Mouse (Mus musculus): ENCODE measurements at regions not wholly inside any gene's neighbourhood (a gene's known extent, or its start where the extent isn't known, plus 50 kb on each side); places are given as distances from the start of the nearest gene placed in this dataset.

GRCm38 (mm10) chr9:68072624-68073023 is 232.4 kb downstream of the Vps13c start:
- H3K4me3 ChIP-seq = no peak overlapping the region
- H3K36me3 ChIP-seq = no peaks in the 10 kb centered on the region
- H3K27ac ChIP-seq = no peak overlapping the region
- no peaks in the 10 kb centered on the region for H3K27me3 ChIP-seq (ENCODE audit: insufficient read depth, poor library complexity, severe bottlenecking)
- no peaks in the 10 kb centered on the region for H3K4me1 ChIP-seq
- WGBS = 87% methylated on average over 4 of the region's 4 CpGs
- DNase-seq (ENCODE audit: low spot score) = no peak
- H3K9me3 ChIP-seq = no peaks in the 10 kb centered on the region

- no peak for DNase-seq (ENCODE audit: low spot score)
- 85% methylated on average over 2 of the region's 2 CpGs for WGBS
- Histone ChIP-seq H3K4me3 (no peak overlapping the region), H3K27me3 (ENCODE audit: insufficient read depth, poor library complexity, severe bottlenecking) (no peaks in the 10 kb centered on the region), H3K9me3 (no peaks in the 10 kb centered on the region), H3K27ac (no peak overlapping the region), H3K36me3 (no peaks in the 10 kb centered on the region), H3K4me1 (no peaks in the 10 kb centered on the region)
Observed at GRCm38 (mm10) chr9:68077329-68077728, 237.1 kb downstream of the Vps13c start.

GRCm38 (mm10) chr9:68083341-68083740 is 243.1 kb downstream of the Vps13c start:
- Histone ChIP-seq H3K27ac (no peak overlapping the region), H3K4me3 (no peak overlapping the region), H3K9me3 (no peaks in the 10 kb centered on the region), H3K36me3 (no peaks in the 10 kb centered on the region), H3K4me1 (no peaks in the 10 kb centered on the region), H3K27me3 (ENCODE audit: insufficient read depth, poor library complexity, severe bottlenecking) (no peaks in the 10 kb centered on the region)
- WGBS = 76% methylated on average over 4 of the region's 4 CpGs
- DNase-seq (ENCODE audit: low spot score) = no peak

- no peaks in the 10 kb centered on the region for H3K36me3 ChIP-seq
- 62% methylated on average over 4 of the region's 4 CpGs for WGBS
- DNase-seq (ENCODE audit: low spot score) = no peak
- no peaks in the 10 kb centered on the region for H3K9me3 ChIP-seq
- H3K27ac ChIP-seq = no peak overlapping the region
- no peaks in the 10 kb centered on the region for H3K4me1 ChIP-seq
- H3K4me3 ChIP-seq = no peak overlapping the region
- no peaks in the 10 kb centered on the region for H3K27me3 ChIP-seq (ENCODE audit: insufficient read depth, poor library complexity, severe bottlenecking)
Observed at GRCm38 (mm10) chr9:68084966-68085365, 244.8 kb downstream of the Vps13c start.

GRCm38 (mm10) chr9:68094561-68094960 is 254.4 kb downstream of the Vps13c start:
- H3K27me3 ChIP-seq (ENCODE audit: insufficient read depth, poor library complexity, severe bottlenecking) = no peaks in the 10 kb centered on the region
- 82% methylated on average over 5 of the region's 5 CpGs for WGBS
- no peak overlapping the region for H3K4me3 ChIP-seq
- DNase-seq (ENCODE audit: low spot score) = no peak
- H3K9me3 ChIP-seq = no peaks in the 10 kb centered on the region
- no peak overlapping the region for H3K27ac ChIP-seq
- H3K4me1 ChIP-seq = no peaks in the 10 kb centered on the region
- H3K36me3 ChIP-seq = no peaks in the 10 kb centered on the region

- Histone ChIP-seq H3K4me1 (no peaks in the 10 kb centered on the region), H3K27ac (no peak overlapping the region), H3K36me3 (no peaks in the 10 kb centered on the region), H3K9me3 (no peaks in the 10 kb centered on the region), H3K27me3 (ENCODE audit: insufficient read depth, poor library complexity, severe bottlenecking) (no peaks in the 10 kb centered on the region; the same call in 1 of the 2 replicates), H3K4me3 (no peak overlapping the region)
- 79% methylated on average over 9 of the region's 9 CpGs for WGBS
- no peak for DNase-seq (ENCODE audit: low spot score)
Observed at GRCm38 (mm10) chr9:68109841-68110240, 269.6 kb downstream of the Vps13c start.

DNA sequence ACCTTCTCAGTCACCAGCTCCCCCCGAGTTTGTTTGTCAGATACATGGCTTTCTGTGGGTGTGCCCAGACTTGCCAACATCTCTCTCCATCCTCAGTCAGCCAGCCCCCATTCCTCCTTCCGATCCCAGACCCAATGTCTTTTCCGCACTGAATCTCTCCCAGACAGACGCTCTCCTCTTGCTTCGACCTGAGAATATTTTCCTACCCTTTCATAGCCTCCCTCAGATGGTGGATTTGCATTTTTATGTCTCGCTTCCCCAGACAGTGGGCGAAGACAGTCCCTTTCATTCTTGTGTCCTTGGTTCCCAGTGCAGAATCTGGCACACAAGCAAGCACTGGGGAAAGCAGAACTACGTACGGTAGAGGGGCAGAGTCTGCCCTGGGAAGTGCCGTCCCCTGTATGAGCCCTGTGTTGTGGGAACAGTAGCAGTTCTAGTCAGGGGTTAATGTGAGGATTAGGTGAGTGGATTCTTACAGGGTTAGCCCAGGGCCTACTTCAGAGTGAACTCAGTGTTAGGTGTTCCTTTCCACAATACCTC is 275.0 kb downstream of the Vps13c start:
- Histone ChIP-seq H3K9me3 (no peaks in the 10 kb centered on the region), H3K36me3 (no peaks in the 10 kb centered on the region), H3K4me1 (no peaks in the 10 kb centered on the region), H3K27me3 (ENCODE audit: insufficient read depth, poor library complexity, severe bottlenecking) (no peaks in the 10 kb centered on the region; the same call in 1 of the 2 replicates), H3K27ac (no peak overlapping the region), H3K4me3 (no peak overlapping the region)
- WGBS = 77% methylated on average over 10 of the region's 10 CpGs
- DNase-seq (ENCODE audit: low spot score) = no peak

DNA sequence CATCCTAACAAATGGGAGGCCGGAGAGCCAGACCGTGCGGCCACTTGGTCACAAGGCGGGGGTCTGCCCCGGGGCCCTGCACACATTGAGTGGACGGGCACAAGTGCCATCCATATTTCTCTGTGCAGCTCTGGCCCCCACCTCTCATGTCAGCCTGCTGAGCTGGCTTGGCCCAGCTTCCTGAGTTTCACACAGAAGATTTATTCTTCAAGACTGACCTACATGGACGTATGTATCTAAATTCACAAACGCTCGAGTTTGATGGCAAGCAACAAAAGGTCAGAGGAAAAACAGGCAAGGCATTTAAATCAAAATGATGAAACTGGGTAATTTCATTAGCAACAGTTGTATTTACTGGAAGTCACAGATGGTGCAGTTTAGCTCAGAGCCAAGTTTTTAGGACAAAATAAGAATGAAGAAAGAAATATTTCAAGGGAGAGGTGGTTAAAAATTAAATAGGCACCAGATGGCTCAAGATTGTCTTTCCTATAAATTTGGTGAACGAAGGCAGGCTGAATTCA is 276.1 kb downstream of the Vps13c start:
- 84% methylated on average over 10 of the region's 10 CpGs for WGBS
- no peak for DNase-seq (ENCODE audit: low spot score)
- Histone ChIP-seq H3K9me3 (no peaks in the 10 kb centered on the region), H3K4me1 (no peaks in the 10 kb centered on the region), H3K27ac (no peak overlapping the region), H3K4me3 (no peak overlapping the region), H3K36me3 (no peaks in the 10 kb centered on the region), H3K27me3 (ENCODE audit: insufficient read depth, poor library complexity, severe bottlenecking) (no peaks in the 10 kb centered on the region; the same call in 1 of the 2 replicates)

DNA sequence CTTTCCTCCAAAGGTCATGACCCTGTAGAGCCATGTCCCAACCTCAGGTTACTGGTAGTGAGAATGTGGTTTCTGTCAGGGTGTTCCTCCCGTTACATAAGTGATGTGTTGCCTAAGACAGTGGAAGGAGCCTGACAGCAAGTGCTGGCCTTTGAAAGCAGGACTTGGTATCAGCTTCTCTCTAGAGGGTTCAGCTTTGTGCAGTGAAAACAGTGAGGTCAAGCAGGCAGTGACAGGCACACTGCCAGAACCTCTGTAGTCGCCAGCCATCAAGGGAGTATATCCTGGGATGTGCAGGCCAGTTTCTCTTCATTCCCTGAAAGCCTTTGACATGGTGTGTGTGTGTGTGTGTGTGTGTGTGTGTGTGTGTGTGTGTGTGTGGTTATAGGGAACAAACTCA is 278.1 kb downstream of the Vps13c start:
- DNase-seq (ENCODE audit: low spot score) = no peak
- Histone ChIP-seq H3K9me3 (no peaks in the 10 kb centered on the region), H3K27ac (no peak overlapping the region), H3K4me1 (no peaks in the 10 kb centered on the region), H3K27me3 (ENCODE audit: insufficient read depth, poor library complexity, severe bottlenecking) (no peaks in the 10 kb centered on the region; the same call in 1 of the 2 replicates), H3K4me3 (no peak overlapping the region), H3K36me3 (no peaks in the 10 kb centered on the region)
- 59% methylated on average over 2 of the region's 2 CpGs for WGBS

GRCm38 (mm10) chr9:68122266-68122665 is 282.1 kb downstream of the Vps13c start:
- no peaks in the 10 kb centered on the region for H3K4me1 ChIP-seq
- no peak overlapping the region for H3K27ac ChIP-seq

GRCm38 (mm10) chr9:68131263-68131662 is 291.1 kb downstream of the Vps13c start:
- peak; percentile 7 for DNase-seq (ENCODE audit: low spot score)

More at GRCm38 (mm10) chr9:68122266-68122665, 282.1 kb downstream of the Vps13c start:
- DNase-seq (ENCODE audit: low spot score) = no peak
- Histone ChIP-seq H3K27me3 (ENCODE audit: insufficient read depth, poor library complexity, severe bottlenecking) (no peaks in the 10 kb centered on the region), H3K4me3 (no peak overlapping the region), H3K36me3 (no peaks in the 10 kb centered on the region), H3K9me3 (no peaks in the 10 kb centered on the region)
- WGBS = 49% methylated on average over 3 of the region's 3 CpGs

GRCm38 (mm10) chr9:68135446-68136050 is 295.4 kb downstream of the Vps13c start:
- Histone ChIP-seq H3K27ac (no peak overlapping the region), H3K4me3 (no peak overlapping the region), H3K36me3 (no peaks in the 10 kb centered on the region), H3K27me3 (ENCODE audit: insufficient read depth, poor library complexity, severe bottlenecking) (no peaks in the 10 kb centered on the region), H3K9me3 (no peaks in the 10 kb centered on the region), H3K4me1 (no peaks in the 10 kb centered on the region)
- DNase-seq (ENCODE audit: low spot score) = no peak
- WGBS = 60% methylated on average over 2 of the region's 2 CpGs

More at GRCm38 (mm10) chr9:68131263-68131662, 291.1 kb downstream of the Vps13c start:
- Histone ChIP-seq H3K4me1 (no peaks in the 10 kb centered on the region), H3K27ac (no peak overlapping the region), H3K4me3 (no peak overlapping the region), H3K36me3 (no peaks in the 10 kb centered on the region), H3K9me3 (no peaks in the 10 kb centered on the region), H3K27me3 (ENCODE audit: insufficient read depth, poor library complexity, severe bottlenecking) (no peaks in the 10 kb centered on the region)

DNA sequence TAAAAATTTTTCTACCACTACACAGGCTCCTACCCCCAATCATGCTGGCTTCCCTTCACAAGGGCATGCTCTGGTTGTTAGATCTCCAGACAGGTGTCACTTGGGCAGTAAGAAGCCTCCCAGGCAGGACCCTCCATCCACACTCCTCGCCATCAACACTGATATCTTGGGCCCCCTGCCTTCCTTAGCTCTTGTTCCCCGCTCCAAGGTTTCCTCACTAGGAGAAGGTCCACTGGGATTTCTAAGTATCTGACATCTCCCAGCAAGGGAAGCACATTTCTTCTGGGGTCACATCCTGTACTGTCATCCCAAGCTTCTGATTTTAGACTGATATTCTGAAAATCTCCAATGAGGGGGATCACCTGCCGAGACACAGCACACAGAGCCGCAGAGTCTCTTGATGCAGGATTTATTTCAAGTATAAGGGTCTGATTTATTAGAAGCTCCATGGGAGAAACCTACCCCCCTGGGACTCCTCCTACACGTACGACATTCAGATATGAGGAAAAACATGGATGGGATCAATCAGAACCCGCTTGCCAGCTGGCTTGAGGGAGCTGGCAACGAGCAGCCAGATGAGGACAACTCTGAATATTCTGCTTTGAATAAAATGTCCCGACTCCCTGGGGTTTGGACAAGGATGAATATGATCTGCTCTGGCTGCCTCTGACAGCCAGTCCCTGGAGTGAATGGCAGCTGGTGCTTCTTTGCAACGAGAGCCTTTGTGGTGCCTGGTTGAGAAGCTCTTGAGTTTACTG is 322.8 kb downstream of the Vps13c start:
- Histone ChIP-seq H3K4me1 (no peaks in the 10 kb centered on the region), H3K9me3 (no peaks in the 10 kb centered on the region), H3K36me3 (no peaks in the 10 kb centered on the region), H3K27ac (no peak overlapping the region), H3K4me3 (no peak overlapping the region), H3K27me3 (ENCODE audit: insufficient read depth, poor library complexity, severe bottlenecking) (no peaks in the 10 kb centered on the region)
- no peak for DNase-seq (ENCODE audit: low spot score)
- WGBS = 80% methylated on average over 10 of the region's 10 CpGs

All from heart, embryonic 10.5 days (tissue).